Mouse (Mus musculus) stomach, embryonic 14.5 days (tissue): ENCODE measurements around the gene Uqcrc2. TPM values are rescaled to one million over a fixed set of nuclear protein-coding genes. Genes with fewer than 3 reads are reported as not detected.

Source experiments
- ATAC-seq: fragments of 200-750 bp; cut with Nextera tagmentation; 2 replicates; pipeline ENCODE4 v1.8.0; 2017; ENCODE audit warnings: low read depth, moderate TSS enrichment; ENCODE audit not compliant: insufficient number of reproducible peaks, insufficient read depth, low FRiP score
- H3K27ac ChIP-seq: fragments of 300-500 bp; sonication (generic); 2 replicates; pipeline ENCODE4 v1.5.1; 2014; ENCODE audit warnings: mild to moderate bottlenecking, low read length, moderate library complexity, mixed read lengths
- H3K27me3 ChIP-seq: fragments of 300-500 bp; sonication (generic); 2 replicates; pipeline ENCODE4 v1.6.1; 2014; ENCODE audit warnings: low read length, control low read depth, mixed read lengths; ENCODE audit not compliant: control insufficient read depth, insufficient read depth
- H3K36me3 ChIP-seq: fragments of 300-500 bp; sonication (generic); 2 replicates; pipeline ENCODE4 v1.6.1; 2014; ENCODE audit warnings: mild to moderate bottlenecking, control low read depth, low read length, moderate library complexity, mixed read lengths; ENCODE audit not compliant: control insufficient read depth, insufficient read depth
- H3K4me1 ChIP-seq: fragments of 300-500 bp; sonication (generic); 2 replicates; pipeline ENCODE4 v1.6.1; 2014; ENCODE audit warnings: low read length, control low read depth, mixed read lengths; ENCODE audit not compliant: control insufficient read depth, insufficient read depth
- H3K4me2 ChIP-seq: fragments of 300-500 bp; sonication (generic); replicated peaks from 2 replicates; pipeline ENCODE4 v1.6.1; 2014; ENCODE audit warnings: low read depth, low read length, control low read depth
- H3K4me3 ChIP-seq: fragments of 300-500 bp; sonication (generic); 2 replicates; pipeline ENCODE4 v1.5.1; 2014; ENCODE audit warnings: low read depth, low read length, control low read depth
- H3K9ac ChIP-seq: fragments of 300-500 bp; sonication (generic); replicated peaks from 2 replicates; pipeline ENCODE4 v1.6.1; 2014; ENCODE audit warnings: low read depth, mild to moderate bottlenecking, control low read depth, low read length, moderate library complexity, mixed read lengths
- H3K9me3 ChIP-seq: fragments of 300-500 bp; sonication (generic); 2 replicates; pipeline ENCODE4 v1.6.1; 2016; ENCODE audit warnings: low read depth, low read length, control low read depth; ENCODE audit not compliant: control insufficient read depth
- WGBS: fragments of 180-500 bp; shearing (Covaris S2); extraction: QIAGEN DNeasy Blood & Tissue Kit; methylation state at CpG from one replicate; pipeline ENCODE4 v1.1.7; 2014; 5-methylcytosine and 5-hydroxymethylcytosine counted together
- polyA plus RNA-seq: library from polyadenylated mRNA; unstranded; fragments of >200 nt; fragmentation: Nextera tagmentation; extraction: Ambion mirVana; gene quantifications from 2 replicates; pipeline ENCODE4 v1.2.1, GENCODE M21; 2014

Uqcrc2 gene
- polyA plus RNA-seq, 1 experiment from 2014 or later, result 198 TPM

- WGBS, result 64% methylated on average over 1 of the region's 1 CpGs
- H3K9ac ChIP-seq, result no peak overlapping the region
- H3K27ac ChIP-seq, result no peak overlapping the region
- no peak for ATAC-seq
- 0 out of 2 replicates have a peak, but pooled peaks cover 3% of the 10 kb centered on the region for H3K36me3 ChIP-seq
- H3K27me3 ChIP-seq, result no peaks in the 10 kb centered on the region
- H3K4me1 ChIP-seq, result 0 out of 2 replicates have a peak, but pooled peaks cover 2% of the 10 kb centered on the region
- no peak overlapping the region for H3K4me2 ChIP-seq
- no peak overlapping the region for H3K4me3 ChIP-seq
- no peaks in the 10 kb centered on the region for H3K9me3 ChIP-seq
Observed at GRCm38 (mm10) chr7:120695641-120696040, 60.7 kb downstream of the Uqcrc2 start.

GRCm38 (mm10) chr7:120696331-120696730 is 61.4 kb downstream of the Uqcrc2 start:
- 94% methylated on average over 2 of the region's 2 CpGs for WGBS
- Histone ChIP-seq H3K4me2 (no peak overlapping the region), H3K27ac (no peak overlapping the region), H3K4me3 (no peak overlapping the region), H3K4me1 (0 out of 2 replicates have a peak, but pooled peaks cover 2% of the 10 kb centered on the region), H3K9ac (no peak overlapping the region), H3K27me3 (no peaks in the 10 kb centered on the region), H3K36me3 (0 out of 2 replicates have a peak, but pooled peaks cover 1% of the 10 kb centered on the region), H3K9me3 (no peaks in the 10 kb centered on the region)
- ATAC-seq, result no peak

GRCm38 (mm10) chr7:120699586-120699985 is 64.6 kb downstream of the Uqcrc2 start:
- 93% methylated on average over 6 of the region's 6 CpGs for WGBS
- no peak for ATAC-seq
- H3K27me3 ChIP-seq, result no peaks in the 10 kb centered on the region
- H3K9me3 ChIP-seq, result no peaks in the 10 kb centered on the region
- no peaks in the 10 kb centered on the region for H3K36me3 ChIP-seq
- H3K9ac ChIP-seq, result no peak overlapping the region
- no peak overlapping the region for H3K27ac ChIP-seq
- no peak overlapping the region for H3K4me2 ChIP-seq
- H3K4me3 ChIP-seq, result no peak overlapping the region
- H3K4me1 ChIP-seq, result 0 out of 2 replicates have a peak, but pooled peaks cover 2% of the 10 kb centered on the region

- H3K9ac ChIP-seq, result no peak overlapping the region
- no peak overlapping the region for H3K27ac ChIP-seq
- no peaks in the 10 kb centered on the region for H3K9me3 ChIP-seq
- 56% methylated on average over 3 of the region's 3 CpGs for WGBS
- H3K4me2 ChIP-seq, result no peak overlapping the region
- no peaks in the 10 kb centered on the region for H3K36me3 ChIP-seq
- H3K4me3 ChIP-seq, result no peak overlapping the region
- no peaks in the 10 kb centered on the region for H3K4me1 ChIP-seq
- no peaks in the 10 kb centered on the region for H3K27me3 ChIP-seq
- no peak for ATAC-seq
Observed at GRCm38 (mm10) chr7:120703888-120704287, 68.9 kb downstream of the Uqcrc2 start.

Other genes with a start within 250 kb of the Uqcrc2 start
- gene Abca16, start 225.5 kb upstream of the Uqcrc2 start, polyA plus RNA-seq, result not detected in 2 replicates
- 0.20 and 0.43 TPM in 2 replicates for gene Pdzd9, start 35.2 kb downstream of the Uqcrc2 start, polyA plus RNA-seq
- 15.8 and 16.5 TPM in 2 replicates for gene Mosmo, start 42.4 kb downstream of the Uqcrc2 start, polyA plus RNA-seq
- gene Vwa3a, start 104.1 kb downstream of the Uqcrc2 start, polyA plus RNA-seq, result 0.27 and 0.41 TPM in 2 replicates
- not detected in 2 replicates for gene Gm5737, start 177.2 kb downstream of the Uqcrc2 start, polyA plus RNA-seq
- 21.1 and 23.0 TPM in 2 replicates for gene Eef2k, start 207.7 kb downstream of the Uqcrc2 start, polyA plus RNA-seq